Mouse (Mus musculus): ENCODE results near the gene Gsx2. TPM values are rescaled to one million over a fixed set of nuclear protein-coding genes. Genes with fewer than 3 reads are reported as not detected.

Gsx2 gene
- total RNA-seq, 1 experiment from 2014 or later: not detected

- ATAC-seq (ENCODE audit: extremely low read depth, insufficient number of reproducible peaks, low FRiP score, poor library complexity, severe bottlenecking): no peak
These were observed 641 bp upstream of the Gsx2 start for GRCm38 (mm10) chr5:75074537-75075382.

GRCm38 (mm10) chr5:75076326-75077050 lies 1.1 kb downstream of the Gsx2 start:
- ATAC-seq (ENCODE audit: extremely low read depth, insufficient number of reproducible peaks, low FRiP score, poor library complexity, severe bottlenecking): no peak

GRCm38 (mm10) chr5:75077051-75077380 lies 1.6 kb downstream of the Gsx2 start:
- ATAC-seq (ENCODE audit: extremely low read depth, insufficient number of reproducible peaks, low FRiP score, poor library complexity, severe bottlenecking): no peak

GRCm38 (mm10) chr5:75079564-75079963 lies 4.2 kb downstream of the Gsx2 start:
- ATAC-seq (ENCODE audit: extremely low read depth, insufficient number of reproducible peaks, low FRiP score, poor library complexity, severe bottlenecking): 0 out of 2 replicates have a peak, but pooled peaks have one; percentile 9

GRCm38 (mm10) chr5:75082439-75082838 lies 7.0 kb downstream of the Gsx2 start:
- no peak for ATAC-seq (ENCODE audit: extremely low read depth, insufficient number of reproducible peaks, low FRiP score, poor library complexity, severe bottlenecking)

DNA sequence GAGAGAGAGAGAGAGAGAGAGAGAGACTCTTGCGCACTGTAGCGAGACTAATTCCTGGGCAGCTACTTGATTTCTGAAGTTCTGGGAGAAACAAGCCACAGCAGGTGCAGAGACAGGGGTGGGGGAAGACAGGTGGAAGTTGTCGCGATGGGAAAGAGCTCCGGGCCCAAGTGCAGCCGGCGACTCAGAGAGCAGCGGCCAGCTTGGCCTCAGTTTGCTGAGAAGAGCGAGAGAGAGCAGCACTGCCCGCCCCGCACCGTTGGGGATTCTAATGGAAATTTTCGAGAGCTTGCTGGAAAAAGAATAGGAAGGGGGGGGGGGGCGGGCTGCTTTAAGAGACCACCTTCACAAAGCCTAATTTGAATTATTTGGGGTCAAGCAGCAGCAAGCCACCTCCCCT lies 7.7 kb downstream of the Gsx2 start:
- ATAC-seq (ENCODE audit: extremely low read depth, insufficient number of reproducible peaks, low FRiP score, poor library complexity, severe bottlenecking): no peak

DNA sequence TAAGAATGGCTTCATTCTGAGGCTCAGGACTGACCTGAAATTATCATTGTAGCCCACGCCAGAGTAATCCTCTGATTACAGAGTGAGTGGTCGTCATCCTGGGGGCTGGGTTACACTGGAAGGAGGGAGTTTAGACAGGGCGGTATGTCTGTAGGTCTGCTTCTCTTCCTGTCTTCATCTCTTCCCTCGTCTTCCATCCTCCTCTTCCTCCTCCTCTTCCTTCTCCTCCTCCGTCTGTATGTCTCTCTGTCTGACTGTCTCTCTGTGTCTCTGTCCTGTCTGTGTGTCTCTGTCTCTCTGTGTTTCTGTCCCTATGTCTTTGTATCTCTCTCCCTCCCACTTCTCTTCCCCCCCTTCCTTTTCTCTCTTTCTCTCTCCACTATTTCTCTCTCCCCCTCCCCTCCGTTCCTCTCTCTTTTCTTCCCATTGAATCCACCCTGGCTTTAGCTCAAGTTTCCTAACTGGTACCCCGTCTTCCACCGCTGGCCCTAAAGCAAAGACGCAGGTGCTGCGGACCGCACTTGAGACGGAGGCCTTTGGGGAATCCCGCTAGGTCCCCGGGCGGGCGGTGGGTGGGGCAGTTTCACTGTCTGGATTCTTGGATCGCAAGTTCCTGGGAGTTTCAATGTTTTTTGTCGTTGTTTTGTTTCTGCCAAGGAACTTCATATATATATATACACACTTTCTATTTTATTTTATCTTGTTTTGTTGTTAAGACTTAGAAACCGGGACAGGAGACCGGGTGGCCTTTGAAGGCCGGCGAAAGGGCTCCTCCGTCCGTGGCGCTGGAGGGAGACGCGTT lies 8.4 kb downstream of the Gsx2 start:
- no peak for ATAC-seq (ENCODE audit: extremely low read depth, insufficient number of reproducible peaks, low FRiP score, poor library complexity, severe bottlenecking)

DNA sequence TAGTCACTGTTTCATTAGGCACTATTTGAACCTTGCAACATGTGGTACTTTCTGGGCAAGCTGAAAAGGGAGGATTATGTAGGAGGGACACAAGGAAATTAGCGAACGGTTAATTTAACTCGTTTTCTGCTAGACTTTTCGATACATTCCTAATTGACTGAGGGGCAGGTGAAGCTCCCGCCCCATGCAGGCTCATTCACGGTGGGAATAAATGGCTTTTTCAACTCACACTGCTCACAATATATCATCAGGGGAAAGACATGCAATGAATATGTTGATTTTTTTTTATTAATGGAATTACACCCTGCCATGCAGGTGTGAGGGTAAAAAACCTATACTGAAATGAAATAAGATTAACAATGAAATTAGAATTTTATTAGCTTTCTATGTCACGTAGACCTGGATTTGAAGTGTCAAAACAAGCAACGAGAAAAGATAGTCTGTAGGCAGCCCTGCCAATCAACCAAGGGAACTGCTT lies 9.0 kb downstream of the Gsx2 start:
- ATAC-seq (ENCODE audit: extremely low read depth, insufficient number of reproducible peaks, low FRiP score, poor library complexity, severe bottlenecking): no peak

DNA sequence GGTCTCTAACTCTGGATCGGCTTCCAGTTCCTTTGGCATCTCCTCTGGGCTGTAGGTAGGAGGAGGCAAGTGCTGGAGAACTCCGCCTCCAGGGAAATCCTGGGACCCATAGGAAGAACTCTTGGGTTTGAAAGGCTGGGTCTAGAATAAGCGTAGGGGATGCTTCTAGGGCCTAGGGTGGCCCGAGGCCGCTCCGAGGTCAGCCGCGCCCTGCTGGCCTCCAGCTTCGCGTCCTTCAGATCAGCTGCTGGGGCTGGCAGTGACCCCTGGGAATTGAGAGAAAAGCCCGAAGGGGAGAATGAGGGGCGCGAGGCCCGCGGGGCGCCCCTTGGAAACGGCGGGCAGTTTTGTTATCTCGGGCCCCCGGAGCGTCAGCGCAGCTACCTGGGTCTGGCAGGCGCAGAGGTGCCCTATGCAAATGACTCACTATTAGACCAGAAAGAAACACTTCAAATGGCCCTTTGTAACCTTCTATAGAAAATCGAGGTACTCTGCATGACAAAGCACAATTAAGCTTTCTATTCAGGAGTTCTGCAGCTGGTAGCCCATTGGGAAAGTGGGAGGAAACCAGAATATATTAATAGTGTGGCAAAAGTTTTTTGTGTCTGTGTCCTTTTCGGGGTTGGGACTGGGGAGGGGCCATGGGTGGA lies 9.6 kb downstream of the Gsx2 start:
- no peak for ATAC-seq (ENCODE audit: extremely low read depth, insufficient number of reproducible peaks, low FRiP score, poor library complexity, severe bottlenecking)

DNA sequence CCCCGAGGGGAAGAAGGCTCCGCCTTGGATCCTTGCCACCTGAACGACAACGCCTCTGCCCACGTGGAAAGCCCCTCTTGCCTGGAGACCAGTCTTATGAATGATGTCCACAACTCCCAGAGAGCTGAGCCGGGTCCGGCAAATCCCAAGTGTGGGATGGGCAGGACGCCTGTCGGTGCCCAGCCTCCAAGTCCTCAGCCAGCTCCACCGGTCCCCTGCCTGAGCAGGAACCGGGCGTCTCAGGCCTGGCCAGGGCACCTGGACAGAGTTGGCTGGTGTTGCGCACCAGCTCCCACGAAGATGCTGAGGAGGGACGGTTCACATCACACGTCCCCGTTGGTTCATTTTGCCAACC lies 10.1 kb downstream of the Gsx2 start:
- no peak for ATAC-seq (ENCODE audit: extremely low read depth, insufficient number of reproducible peaks, low FRiP score, poor library complexity, severe bottlenecking)

- no peak for ATAC-seq (ENCODE audit: extremely low read depth, insufficient number of reproducible peaks, low FRiP score, poor library complexity, severe bottlenecking)
These were observed 10.5 kb downstream of the Gsx2 start for GRCm38 (mm10) chr5:75085906-75086305.

- ATAC-seq (ENCODE audit: extremely low read depth, insufficient number of reproducible peaks, low FRiP score, poor library complexity, severe bottlenecking): no peak
These were observed 31.1 kb downstream of the Gsx2 start for GRCm38 (mm10) chr5:75106511-75106910.

DNA sequence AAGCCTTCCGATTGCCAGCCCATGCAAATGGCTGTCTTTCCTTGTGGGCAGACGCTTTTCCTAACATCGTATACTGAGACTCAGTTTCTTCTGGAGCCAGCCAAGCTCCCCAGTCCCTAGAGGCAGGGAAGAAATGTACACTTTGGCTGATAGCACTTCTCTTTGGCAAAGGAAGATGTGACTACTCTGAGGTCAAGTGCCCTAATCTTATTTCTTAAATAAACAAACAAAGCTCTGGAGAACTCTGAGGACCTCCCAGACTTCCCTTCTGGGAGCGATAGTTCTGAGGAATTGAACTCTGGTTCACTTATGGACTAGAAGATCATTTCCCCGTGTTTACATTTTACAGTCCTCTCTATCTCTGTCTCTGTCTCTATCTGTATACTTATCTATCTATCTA lies 34.0 kb downstream of the Gsx2 start:
- ATAC-seq (ENCODE audit: extremely low read depth, insufficient number of reproducible peaks, low FRiP score, poor library complexity, severe bottlenecking): no peak

DNA sequence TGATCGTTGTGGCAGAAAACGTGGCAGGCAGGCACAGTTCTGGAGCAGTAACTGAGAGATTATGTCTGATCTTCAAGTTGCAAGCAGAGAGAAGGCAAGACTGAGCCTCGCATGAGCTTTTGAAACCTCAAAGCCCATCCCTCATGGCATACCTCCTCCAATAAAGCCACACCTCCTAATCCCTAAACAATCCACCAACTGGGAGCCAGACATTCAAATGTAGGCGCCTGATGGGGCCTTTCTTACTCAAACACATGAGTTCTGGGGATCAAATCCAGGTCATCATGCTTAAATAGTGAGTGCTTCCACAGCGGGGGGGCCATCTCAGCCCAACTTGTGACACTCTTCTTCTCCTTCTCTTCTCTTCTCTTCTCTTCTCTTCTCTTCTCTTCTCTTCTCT lies 36.4 kb downstream of the Gsx2 start:
- no peak for ATAC-seq (ENCODE audit: extremely low read depth, insufficient number of reproducible peaks, low FRiP score, poor library complexity, severe bottlenecking)

- ATAC-seq (ENCODE audit: extremely low read depth, insufficient number of reproducible peaks, low FRiP score, poor library complexity, severe bottlenecking): no peak
These were observed 43.4 kb downstream of the Gsx2 start for GRCm38 (mm10) chr5:75118840-75119239.

- no peak for ATAC-seq (ENCODE audit: extremely low read depth, insufficient number of reproducible peaks, low FRiP score, poor library complexity, severe bottlenecking)
These were observed 46.2 kb downstream of the Gsx2 start for GRCm38 (mm10) chr5:75121646-75122045.
